Mouse (Mus musculus): ENCODE results near the gene Spon1.

DNA sequence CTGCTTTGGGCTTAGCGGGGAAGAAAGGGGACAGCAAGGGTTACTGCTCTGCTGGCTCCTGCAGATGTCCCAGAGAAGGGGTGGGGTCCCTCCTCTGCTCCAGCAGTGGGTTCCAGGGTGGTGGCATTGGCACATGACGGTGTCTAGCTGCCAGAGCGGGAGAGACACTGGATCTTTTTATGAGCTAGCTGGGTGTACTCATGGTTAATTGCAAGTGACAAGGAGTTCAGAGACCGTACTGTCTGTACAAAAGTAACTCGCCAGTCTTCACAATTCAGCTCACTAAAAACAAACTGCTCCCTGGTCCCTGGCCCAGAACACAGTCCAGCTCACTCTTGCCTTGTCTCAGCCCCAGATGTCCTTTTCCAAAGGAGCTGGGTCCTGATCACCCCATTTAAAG is 26.2 kb downstream of the Spon1 start:
- TF ChIP-seq CTCF (IDR thresholded peaks at IDR 0.05) (no peak), POLR2A (IDR thresholded peaks at IDR 0.05; ENCODE audit: insufficient read depth, low read depth, low read length) (no peak)

Data from heart, adult 2 months (tissue).